Mouse (Mus musculus): ENCODE measurements at regions not wholly inside any gene's neighbourhood (a gene's known extent, or its start where the extent isn't known, plus 50 kb on each side); places are given as distances from the start of the nearest gene placed in this dataset.
"Not testable (repeated sequence)": the region's sequence is repeated elsewhere in the genome, so short reads cannot be mapped to it uniquely, and the experiment has no call there.

DNA sequence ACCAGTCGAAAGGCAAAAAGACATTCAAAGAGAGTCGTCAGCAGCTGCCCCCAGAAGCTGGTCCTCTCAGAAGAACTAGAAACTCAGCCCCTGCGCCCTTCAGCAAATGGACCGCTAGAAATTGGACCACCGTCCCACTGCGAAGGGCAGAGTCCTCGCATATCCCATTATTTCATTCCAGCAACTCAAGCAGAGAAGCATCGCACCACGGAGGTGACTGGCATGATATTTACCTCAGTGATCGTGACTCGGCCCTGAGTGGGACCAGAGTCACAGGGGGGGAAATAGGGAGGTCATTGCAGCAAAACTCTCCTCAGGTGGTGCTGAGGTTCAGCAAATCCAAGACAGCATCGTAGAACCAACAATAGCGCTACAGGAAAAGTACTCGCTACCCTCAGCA is 105.7 kb upstream of the Nt5e start:
- in situ Hi-C loops (cut with MseI, MboI): loop anchor here (10.0 to 25.0 kb wide), 3 partner anchors 486 to 809 kb away; partner anchors contain the start of gene Tbx18 (in 1 of the 2)

DNA sequence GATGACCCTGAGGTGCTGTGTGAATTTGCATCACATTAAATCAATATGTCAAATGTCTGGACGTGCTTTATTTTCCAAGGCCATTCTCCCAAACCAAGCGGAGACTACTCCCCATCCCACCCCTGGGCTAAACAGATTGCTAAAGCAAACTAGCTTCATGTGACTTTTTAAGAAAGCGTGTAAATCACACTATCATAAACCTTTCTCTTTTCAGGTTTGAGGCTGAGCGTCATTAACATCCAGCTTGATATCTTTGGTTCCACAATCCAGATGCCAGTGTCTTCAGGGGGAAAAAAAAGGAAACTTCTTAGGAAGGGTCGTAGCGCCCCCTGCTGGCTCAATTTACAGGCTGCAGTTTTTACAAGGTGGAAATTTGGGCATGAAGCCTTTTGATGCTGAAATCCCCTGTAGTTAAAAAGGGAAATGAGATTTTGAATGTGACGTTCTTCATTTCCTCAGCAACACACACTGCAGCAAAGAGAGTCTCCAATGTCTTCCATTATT is 105.1 kb upstream of the Nt5e start:
- in situ Hi-C loops (cut with MseI, MboI): loop anchor here (10.0 to 25.0 kb wide), 3 partner anchors 487 to 810 kb away; partner anchors contain the start of gene Tbx18 (in 1 of the 2)

DNA sequence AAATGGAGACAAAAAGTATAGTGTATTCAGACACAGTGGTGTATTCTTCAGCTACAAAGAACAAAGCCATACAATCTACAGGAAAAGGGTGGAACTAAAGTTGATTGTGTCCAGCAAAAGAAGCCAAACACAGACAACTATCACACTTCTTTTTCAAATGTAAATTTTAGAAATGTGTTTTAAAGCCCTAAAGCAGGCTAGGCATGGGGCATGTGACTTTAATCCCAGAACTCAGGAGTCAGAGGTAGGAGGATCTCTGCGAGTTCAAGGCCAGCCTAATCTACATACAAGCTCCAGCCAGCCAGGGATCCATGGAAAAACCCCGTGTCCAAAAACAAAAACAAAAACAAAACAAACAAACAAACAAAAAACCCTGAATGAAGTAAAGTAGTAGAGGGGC is 89.9 kb upstream of the Nt5e start:
- in situ Hi-C loops (cut with MseI, MboI): no loop called here

DNA sequence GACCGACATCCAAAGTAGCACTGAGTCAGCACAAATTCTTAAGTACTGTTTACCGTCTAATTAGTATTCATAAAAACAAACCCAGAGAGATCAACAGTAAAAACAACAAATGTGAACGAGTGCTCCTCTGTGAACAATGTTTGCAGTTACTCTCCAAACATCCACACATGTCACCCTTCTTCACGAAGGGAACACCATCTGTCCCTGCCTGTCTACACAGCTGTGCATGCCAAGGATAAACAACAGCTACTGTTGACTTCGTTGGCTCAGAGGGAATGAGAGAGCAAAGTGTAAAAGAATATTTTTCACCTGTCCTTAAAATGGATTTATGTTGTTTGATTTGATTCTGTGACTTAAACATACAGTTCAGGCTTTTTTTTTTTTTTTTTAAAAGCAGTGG is 88.7 kb upstream of the Nt5e start:
- in situ Hi-C loops (cut with MseI, MboI): no loop called here

DNA sequence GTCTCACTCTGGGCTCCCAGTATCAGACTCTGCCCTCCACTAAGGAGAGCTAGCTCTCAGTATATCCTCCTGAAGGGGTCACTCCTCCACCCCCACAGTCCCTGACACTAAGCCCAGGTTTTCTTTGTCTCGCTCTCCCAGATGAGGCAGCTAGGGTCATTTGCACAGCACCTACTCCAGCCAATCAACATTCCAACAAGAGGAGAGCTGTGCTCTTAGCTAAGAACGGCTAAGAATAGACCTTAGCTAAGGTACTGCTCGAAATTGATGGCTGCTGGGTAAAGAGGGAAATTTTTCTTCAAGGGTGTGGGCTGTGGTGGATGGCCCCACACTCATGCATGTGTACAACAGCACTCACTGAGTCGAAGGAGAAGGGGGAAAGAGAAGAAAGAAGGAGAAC is 86.3 kb upstream of the Nt5e start:
- in situ Hi-C loops (cut with MseI, MboI): loop anchor here (5.0 to 10.0 kb wide), 2 partner anchors 157 to 304 kb away; partner anchors contain the start of gene Zfp949 (in 2 of the 2)

DNA sequence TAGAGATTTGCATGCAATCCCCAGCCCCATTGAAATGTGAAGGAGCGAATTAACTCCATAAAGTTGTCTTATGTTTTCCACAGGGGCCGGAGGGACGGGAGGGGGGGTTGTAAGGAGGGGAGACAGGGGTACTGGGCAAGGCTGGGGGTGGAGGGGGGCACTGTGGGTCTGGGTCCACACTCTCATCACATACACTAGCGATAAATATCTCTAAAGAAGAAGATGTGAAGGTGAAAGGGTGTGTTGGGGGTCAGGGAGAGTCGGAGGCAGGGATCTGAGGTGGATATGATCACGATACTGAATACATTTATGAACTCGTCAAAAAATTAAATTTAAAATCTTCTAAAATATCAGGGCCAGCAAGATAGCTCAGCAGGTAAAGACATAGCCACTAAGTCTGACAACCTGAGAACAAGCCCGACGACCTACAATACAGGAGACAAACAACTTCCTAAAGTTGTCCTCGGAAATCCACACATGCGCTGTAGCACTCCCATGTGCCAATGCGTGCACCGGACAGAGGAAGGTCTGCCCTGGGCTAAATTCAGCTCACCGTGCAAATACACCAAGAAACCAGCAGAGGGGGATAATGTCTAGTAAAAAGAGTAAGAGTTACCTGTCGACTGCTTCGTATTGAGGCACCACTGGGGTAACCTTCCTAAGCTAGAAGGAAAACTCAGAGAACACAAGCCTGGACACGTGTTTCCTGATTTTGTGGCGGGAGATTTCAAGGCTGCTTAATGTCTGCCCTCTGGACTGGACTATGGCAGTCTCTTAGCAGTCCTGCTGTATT is 85.6 kb upstream of the Nt5e start:
- in situ Hi-C loops (cut with MseI, MboI): loop anchor here (5.0 to 10.0 kb wide), 2 partner anchors 156 to 303 kb away; partner anchors contain the start of gene Zfp949 (in 2 of the 2)

DNA sequence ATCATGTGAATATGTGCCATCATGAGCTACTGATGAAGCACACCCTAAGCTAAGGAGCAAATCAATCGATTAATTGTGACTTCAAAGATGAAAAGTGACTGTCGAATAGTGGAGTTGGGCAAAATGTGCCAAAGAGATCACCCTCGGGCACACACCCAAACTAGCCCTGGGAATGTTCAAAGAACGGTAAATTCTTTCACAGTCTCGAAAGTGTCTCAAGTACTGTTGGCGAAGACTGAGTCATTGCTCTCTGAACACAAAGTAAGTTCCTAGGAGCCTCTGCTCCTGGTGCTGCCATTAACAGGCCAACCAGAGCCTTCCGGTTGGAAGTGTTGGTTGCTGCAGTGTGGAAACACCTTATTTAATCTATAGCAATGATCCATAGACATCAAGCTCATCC is 84.5 kb upstream of the Nt5e start:
- in situ Hi-C loops (cut with MseI, MboI): loop anchor here (5.0 to 10.0 kb wide), 2 partner anchors 155 to 302 kb away; partner anchors contain the start of gene Zfp949 (in 2 of the 2)

DNA sequence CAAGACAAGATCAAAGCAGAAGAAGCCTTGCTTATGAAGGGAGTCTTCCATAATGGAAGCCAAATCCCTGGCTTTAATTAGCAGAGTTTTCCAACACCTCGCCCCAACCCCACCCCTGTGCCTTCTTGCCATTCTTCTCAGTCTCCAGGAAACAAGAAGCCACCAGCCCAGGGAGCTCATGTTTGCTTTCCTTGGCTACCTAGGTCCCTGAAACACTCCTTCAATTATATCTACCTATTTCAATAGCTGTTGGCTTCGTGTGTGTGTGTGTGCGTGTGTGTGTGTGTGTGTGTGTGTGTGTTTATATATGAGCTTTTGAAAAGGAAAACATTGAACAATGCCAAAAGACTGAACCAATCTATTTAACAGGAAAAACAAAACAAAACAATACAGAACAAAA is 82.5 kb upstream of the Nt5e start:
- in situ Hi-C loops (cut with MseI, MboI): loop anchor here (5.0 to 10.0 kb wide), 2 partner anchors 153 to 300 kb away; partner anchors contain the start of gene Zfp949 (in 2 of the 2)

DNA sequence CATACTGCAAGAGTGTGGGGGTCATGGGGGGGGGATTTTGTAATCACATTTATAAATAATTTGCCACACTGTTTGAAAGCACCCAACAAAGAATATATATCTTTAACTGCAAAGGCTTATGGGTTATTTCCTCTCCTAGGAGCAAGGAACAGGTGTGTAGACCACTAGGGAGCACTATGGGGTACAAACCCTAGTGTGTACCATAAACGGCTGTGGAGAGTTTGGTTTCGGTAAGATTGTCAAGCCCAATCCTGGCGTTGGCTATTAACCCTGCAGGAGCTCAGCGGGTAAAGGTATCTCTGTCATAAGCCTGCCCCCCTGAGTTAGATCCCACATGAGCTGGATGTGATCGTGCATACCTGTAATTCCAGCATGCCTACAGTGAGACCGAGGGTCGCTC is 71.0 kb upstream of the Nt5e start:
- in situ Hi-C loops (cut with MseI, MboI): no loop called here

DNA sequence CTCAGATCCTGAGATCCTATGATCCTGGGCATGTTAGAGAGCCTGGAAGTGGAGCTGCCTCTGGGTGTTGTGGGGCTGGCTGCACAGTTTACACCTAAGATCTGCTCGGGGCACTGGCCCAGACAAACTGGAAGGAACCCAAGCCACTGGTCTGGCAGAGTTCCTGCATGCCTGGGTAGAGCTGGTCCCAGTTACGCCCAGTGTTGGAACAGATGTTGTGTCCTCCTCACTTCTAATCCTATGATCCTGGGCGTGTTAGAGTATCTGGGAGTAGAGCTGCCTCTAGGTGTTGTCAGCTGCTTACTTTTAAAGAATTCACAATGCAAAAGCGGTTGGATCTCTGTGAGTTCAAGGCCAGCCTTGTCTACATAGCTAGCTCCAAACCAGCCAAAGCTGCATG is 67.4 kb upstream of the Nt5e start:
- in situ Hi-C loops (cut with MseI, MboI): no loop called here

DNA sequence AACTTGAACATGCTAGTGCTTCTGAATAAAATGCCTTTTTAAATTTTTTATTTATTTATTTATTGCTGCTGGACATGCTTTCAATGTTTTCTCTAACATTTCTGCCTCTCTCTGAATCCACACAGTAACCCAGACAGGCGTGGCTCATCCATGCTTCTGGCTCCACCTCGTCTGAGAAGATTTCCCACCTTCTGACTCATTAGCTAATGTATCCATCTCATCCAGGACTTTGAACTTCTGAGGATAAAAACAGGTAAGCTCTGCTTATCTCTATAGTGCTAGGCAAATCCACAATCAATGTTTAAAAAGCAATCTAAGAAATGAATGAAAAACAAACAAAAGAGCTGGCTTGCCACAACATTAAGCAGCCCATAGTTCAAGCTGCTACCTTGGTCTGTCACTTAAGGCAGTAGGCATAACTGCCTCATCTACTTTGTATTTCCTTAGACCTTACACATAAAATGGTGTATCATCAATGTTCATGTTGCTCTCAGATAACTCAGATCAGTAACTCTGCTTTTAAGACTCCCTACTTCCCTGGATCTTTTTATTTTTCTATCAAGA is 66.8 kb upstream of the Nt5e start:
- in situ Hi-C loops (cut with MseI, MboI): no loop called here

DNA sequence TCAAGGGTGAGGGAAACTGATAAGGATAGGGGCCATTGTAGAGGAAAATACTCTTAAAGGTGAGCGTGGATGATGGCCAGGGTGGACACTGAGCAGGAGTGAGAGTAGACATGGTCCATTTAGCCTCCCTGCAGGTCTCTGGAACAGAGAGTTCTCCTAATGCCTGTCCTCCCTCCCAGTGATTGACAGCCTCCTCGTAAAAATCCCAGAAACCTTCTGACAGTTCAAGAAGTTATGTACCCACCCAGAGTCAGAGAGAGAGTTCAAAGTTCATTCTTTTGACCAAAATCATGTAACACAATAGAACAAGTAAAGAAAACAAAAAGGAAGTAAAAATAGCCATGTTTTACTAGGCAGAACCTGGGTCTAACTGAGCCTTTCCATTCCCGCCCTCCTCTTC is 64.5 kb upstream of the Nt5e start:
- in situ Hi-C loops (cut with MseI, MboI): no loop called here

DNA sequence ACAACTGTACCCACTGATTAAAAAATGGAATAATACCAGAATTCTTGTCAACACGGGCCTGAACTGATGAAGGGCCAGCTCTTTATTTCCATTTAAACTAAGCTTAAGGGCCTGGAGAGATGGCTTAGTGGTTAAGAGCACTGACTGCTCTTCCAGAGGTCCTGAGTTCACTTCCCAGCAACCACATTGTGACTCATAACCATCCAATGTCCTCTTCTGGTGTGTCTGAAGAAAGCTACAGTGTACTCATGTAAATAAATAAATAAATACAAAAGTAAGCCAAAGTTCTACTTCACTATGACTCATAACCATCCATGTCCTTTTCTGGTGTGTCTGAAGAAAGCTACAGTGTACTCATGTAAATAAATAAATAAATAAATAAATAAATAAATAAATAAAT is 60.7 kb upstream of the Nt5e start:
- in situ Hi-C loops (cut with MseI, MboI): not testable (repeated sequence)

DNA sequence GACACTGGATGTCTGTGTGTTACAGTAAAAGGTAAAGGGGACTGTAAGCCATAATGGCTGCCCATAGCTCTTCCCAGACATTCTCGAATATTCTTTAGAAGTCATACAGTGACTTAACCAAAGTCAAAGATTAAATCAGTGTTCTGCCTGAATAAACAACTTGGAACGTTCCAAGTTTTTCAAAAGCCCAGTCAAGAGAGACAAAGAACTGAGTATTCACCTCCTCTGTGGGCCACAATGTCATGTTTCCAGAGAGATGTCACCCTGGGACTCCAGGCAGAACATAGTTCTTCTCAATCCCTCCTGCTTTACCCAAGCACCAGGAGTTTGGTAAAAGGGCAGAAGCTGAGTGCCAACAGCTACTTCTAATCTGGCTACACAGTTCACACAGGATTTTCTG is 58.2 kb upstream of the Nt5e start:
- in situ Hi-C loops (cut with MseI, MboI): no loop called here

DNA sequence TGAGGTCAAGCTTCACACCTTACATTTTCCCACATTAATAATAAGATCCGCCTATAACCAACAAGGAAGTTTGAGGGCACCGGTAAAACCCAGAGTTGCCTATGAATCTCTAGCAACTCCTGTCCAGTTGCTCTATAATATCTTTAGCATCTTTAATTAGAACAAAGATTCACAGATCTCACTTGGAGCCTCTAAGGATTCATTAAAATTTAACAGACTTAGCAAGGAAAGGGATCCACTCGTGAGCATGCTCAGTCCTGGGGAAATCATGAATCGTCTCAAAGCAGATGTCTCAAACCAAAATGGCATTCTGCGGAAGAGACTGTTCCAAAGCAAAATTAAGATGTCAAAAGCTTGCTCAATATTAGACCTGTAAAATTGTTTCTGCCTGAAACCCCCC is 57.8 kb upstream of the Nt5e start:
- in situ Hi-C loops (cut with MseI, MboI): no loop called here

DNA sequence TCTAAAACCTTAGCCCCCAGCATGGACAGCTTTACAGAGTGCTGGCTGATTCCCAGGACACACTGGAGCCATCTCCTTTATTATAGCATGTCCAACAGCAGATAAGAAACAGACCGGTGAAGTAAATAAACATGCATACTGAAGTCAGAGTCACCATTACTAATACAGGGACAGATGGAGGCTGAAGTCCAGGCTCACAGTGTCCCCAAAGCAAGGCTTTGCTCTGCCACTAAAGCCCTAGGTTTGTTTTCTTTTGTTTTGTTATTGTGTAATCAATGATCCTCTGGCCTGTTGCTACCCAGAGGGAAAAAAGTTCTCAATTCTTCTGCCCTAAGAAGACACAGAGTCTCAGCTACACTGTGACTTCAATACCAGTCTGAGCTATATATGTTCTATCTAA is 56.2 kb upstream of the Nt5e start:
- in situ Hi-C loops (cut with MseI, MboI): no loop called here

DNA sequence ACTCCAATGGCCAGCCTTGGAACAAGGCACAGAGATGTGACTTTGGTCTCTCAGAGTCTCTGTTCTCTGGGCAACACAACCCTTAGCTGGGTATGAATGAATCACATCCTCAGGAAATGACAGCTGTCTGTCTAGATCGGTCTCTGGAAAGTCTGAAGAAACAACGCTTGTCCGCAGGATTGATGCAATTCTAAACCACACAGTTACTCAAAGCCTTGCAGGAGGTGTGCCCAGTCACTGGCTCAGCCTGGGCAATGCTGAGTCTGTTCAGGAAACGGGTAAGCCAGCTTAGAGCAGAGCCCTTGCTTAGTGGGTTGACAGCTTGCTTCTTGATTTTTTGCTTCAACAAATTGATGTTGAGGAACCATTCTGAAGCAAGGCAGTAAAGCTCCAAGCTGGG is 53.7 kb upstream of the Nt5e start:
- in situ Hi-C loops (cut with MseI, MboI): no loop called here

DNA sequence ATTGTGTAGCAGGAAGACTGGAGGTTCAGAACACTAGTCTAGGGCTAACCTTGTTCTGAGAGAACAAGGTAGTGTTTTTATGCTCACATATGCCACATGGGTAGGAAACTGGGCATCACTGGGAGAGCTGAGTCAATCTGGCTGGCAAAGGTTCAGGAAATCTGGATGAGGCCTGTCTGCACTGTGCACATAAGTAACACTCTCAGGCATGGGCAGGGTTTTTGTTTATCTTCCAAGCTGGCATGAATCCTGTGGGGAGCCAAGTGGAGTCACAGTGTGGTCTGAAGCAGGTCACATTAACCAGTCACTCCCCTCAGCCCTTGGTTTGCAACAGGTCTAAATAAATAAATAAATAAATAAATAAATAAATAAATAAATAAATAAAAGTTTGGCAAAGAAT is 53.0 kb upstream of the Nt5e start:
- in situ Hi-C loops (cut with MseI, MboI): no loop called here

DNA sequence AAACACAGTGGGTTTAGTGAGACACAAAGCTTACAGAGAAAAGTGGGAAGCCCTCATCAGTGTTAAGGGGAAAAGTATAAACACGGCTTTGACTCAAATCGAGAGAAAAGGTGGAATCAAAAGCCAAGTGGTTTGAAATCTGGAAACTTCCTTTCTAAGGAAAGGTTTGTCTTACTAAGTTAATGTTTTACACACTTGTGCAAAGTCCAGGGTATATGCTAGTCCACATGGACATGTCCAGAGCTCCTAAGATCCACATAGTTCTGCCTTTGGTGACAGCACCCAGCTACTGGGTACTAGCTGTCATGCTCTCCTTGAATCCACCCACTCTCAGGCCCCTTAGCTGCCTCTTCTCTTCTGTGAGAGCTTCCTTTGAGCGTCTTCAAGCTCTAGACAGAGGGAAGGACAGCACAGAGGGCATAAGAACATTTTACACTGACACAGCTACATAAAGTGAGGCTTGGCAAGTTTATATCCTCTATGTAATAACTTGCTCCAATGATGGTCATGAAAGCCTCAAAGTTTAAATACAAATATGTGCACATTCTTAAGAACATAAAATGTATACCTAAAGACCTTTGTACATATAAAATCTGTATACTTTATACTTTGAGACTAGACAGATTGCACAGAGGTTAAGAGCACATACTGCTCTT is 52.2 kb upstream of the Nt5e start:
- in situ Hi-C loops (cut with MseI, MboI): no loop called here

DNA sequence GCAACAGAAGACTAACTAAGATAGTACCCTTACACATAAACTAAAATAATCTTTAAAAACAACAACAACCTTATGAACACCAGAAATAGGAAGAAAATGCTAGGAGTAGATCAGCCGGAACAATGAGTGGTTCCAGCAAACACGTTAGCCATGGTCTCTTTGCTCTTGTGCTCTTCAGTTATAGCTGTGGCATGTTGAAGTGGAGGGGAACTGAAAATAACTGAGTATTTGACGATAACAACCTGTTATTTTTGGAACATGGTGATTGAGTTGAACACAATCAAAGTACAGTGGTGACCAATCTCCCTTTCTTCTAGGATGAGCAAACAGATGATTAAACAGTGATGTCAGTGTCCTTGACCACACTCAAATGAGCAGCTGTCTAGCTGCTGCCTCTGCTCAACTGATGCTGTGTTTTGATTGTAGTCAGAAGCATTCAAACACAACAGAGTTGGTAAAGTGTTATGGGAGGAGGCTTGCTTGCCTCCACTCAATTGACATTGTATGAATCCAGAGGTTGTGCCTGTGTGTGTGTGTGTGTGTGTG is 50.9 kb upstream of the Nt5e start:
- in situ Hi-C loops (cut with MseI, MboI): no loop called here

DNA sequence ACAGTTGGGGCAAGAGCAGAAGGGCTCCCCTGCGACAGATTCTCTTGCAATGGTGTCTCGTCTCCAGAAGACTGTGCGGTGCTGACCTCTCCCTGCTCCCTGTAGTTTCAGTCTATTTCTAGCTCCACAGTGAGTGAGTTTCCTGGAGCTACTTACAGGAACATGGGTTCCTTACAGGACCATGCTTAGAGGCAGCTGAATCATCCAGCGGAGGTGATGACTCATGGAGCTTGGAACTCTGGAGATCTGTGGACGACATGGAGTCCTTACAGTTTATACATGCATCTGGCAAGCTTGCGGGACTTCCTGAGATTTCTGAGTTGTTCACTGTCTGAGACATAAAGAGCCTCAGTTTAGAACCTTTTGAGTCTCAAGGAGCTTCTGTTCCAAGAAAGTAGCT is 50.0 kb upstream of the Nt5e start:
- in situ Hi-C loops (cut with MseI, MboI): no loop called here

Data from mouse trophoblast stem cell (cell line).